Mouse (Mus musculus) heart, adult 8-10 months (tissue): ENCODE results near the gene Lipm. TPM values are rescaled to one million over a fixed set of nuclear protein-coding genes. Genes with fewer than 3 reads are reported as not detected.

ENCODE experiments used
- DNase-seq: peaks from one replicate; pipeline ENCODE4 v3.0.0; 2022; ENCODE audit warnings: low spot score
- microRNA-seq: library from miRNA; unstranded; fragments of <30 nt; microRNA quantifications from one replicate; pipeline ENCODE4 v1.2.0, GENCODE M21; 2022
- total RNA-seq, 4 experiments: library from RNA; stranded (reverse); gene quantifications; 2 replicates each; pipeline ENCODE4 v1.2.4; 2022

Gene Lipm
- total RNA-seq, 4 experiments from 2014 or later = not detected

DNA sequence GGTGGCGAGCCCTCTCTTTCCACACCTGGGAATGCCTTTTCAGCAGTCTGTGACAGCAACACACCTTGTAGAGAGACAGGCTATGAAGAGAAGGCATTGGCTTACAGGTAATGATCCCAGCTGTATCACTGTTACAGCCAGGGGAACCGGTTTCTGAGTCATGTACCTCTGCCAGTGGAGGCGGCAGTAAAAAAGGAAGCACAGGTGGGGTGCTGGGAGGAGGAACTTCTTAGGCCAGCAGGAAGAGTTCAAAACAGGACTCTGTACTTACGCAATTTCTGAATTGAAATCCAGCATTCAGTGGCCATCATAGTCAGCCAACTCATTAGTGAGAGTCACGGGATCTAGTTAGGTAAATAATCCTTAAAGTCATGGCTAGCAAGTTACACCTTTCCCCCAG is 65.2 kb downstream of the Lipm start, which contains the start of gene Ankrd22:
Gene Ankrd22, minus strand, starts transcription at position 163 of the 400 bp plus-strand sequence.
- no peak for DNase-seq

DNA sequence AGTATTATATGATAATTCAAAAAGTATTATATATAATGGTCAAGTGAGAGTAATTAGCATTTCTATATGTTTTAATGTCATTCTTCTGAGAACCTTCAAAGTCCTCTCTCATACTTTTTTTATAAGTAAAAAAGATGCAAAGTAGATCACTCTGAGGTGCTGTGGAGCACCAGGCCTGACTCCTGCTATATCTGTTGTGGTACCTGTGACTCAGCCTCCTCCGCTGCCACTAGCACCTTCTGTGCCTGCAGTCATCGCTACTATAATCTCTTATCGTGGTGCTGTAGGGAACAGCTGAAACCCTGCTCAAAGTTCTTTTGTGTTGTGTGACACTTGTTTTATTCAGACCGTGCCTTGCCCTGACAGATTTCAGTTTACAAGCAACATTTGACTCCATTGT is 65.7 kb downstream of the Lipm start:
- DNase-seq = no peak

DNA sequence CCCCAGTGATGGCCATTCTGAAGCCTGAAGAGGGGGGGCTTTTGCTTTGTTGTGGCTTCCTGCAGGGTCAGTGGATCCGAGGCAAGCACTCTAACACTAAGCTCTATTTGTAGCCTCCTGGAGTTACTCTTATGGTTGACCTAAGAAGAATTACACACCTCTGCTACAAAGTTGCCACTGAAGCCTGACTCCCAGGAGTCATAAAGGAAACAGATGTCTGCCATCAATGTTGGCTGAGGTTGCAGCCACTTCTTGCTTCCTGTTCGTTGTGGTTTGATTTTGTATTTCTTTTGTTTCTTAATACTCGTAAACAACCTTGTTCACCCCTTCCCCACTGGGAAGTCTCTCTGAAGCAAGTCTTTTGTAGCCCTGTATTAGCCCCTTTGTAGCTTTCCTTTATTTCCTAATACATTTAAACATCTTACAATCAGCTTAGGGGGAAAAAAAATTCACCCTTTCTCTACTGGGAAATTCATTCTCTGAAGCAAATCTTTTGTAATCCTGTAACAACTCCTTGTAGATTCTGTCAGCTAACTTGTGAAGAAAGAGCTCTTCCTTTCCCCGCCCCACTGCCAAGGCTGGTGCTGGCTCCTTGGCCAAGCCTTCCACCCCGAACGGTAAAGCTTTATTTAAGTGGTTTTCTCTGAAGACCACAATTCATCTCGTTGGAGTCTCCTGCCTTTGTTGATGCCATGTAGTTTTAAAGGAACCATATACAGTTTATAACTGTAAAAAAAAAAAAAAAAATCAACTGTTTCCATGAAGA is 67.3 kb downstream of the Lipm start:
- DNase-seq = no peak

DNA sequence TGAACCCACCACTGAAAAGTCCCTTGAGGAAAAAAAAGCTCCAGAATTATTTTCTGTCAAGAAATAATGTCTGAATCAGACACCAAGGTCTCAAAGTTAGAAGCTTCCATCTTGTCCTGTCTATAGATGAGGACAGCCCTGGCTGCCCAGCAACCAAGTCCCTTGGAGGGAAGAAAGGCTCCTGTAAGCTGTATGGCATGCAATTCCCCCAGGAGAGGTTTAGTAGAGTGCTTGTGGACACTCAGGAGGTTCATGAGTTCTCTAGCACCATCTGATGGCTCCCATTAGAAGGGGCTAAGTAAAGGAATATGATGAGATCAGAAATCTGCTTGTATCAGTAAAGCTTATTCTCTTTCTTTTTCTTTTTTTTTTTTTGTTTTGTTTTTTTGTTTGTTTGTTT is 68.4 kb downstream of the Lipm start:
- DNase-seq = no peak

DNA sequence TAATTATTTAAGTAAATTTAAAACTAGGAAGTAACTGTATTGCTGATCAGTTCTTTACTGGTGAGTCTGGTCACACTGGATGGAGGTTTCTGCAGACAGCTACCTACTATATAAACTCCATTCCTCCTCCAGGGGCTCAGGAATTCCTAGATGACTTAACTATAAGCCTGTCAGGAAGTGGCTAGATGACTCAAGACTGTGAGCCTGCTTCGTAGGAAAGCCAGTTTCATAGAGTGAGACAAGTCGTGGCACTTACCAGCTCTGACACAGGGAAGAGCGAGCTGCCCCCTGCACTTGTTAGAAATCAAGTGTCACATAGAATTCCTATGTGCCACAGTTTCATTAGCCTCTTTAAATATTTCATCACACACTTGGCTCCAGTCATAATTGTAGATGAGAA is 70.4 kb downstream of the Lipm start:
- no peak for DNase-seq

Small RNA genes within 50 kb of the gene (microRNA-seq; reads per million reads assigned to microRNA genes)
- not detected for gene Gm23334

Other genes starting within 250 kb of the Lipm start
- not detected for gene Lipf, start 139.7 kb upstream of the Lipm start, total RNA-seq
- gene Lipk, start 92.6 kb upstream of the Lipm start, total RNA-seq = not detected
- gene Lipn, start 33.6 kb upstream of the Lipm start, total RNA-seq = not detected
- gene Ankrd22, start 65.1 kb downstream of the Lipm start, total RNA-seq = not detected
- gene Stambpl1, start 91.3 kb downstream of the Lipm start, total RNA-seq = 1 to 10 TPM; 2.2 to 4.1 (median 3.0) TPM
- gene Acta2, start 154.7 kb downstream of the Lipm start, total RNA-seq = 10 to 100 TPM; 56.1 to 79.3 (median 71.1) TPM
- gene Fas, start 189.7 kb downstream of the Lipm start, total RNA-seq = 10 to 100 TPM in 3 of 4 experiments, 1 to 10 TPM in 1; 8.6 to 14.3 (median 12.6) TPM